Mouse (Mus musculus) myocyte (in vitro differentiated cells): ENCODE results near the gene Pax4. TPM values are rescaled to one million over a fixed set of nuclear protein-coding genes. Genes with fewer than 3 reads are reported as not detected.

Experiments
- H3K27me3 ChIP-seq: one replicate; pipeline ENCODE4 v1.6.1; 2011; ENCODE audit not compliant: control insufficient read depth, insufficient read depth, insufficient read length
- H3K36me3 ChIP-seq: one replicate; pipeline ENCODE4 v1.6.1; 2011; ENCODE audit not compliant: control insufficient read depth, insufficient read depth
- H3K4me2 ChIP-seq: one replicate; pipeline ENCODE4 v1.6.1; 2011; ENCODE audit warnings: low read depth, control low read depth
- H3K4me3 ChIP-seq: one replicate; pipeline ENCODE4 v1.5.1; 2011; ENCODE audit warnings: mild to moderate bottlenecking, control low read depth, moderate library complexity
- H3K79me2 ChIP-seq: one replicate; pipeline ENCODE4 v1.6.1; 2011; ENCODE audit not compliant: control insufficient read depth, insufficient read depth
- H3ac ChIP-seq: one replicate; pipeline ENCODE4 v1.6.1; 2011; ENCODE audit not compliant: control insufficient read depth, insufficient read length
- CEBPB ChIP-seq: IDR thresholded peaks from 2 replicates; pipeline ENCODE4 v1.6.1; 2011; ENCODE audit warnings: mild to moderate bottlenecking, moderate library complexity; ENCODE audit not compliant: poor library complexity, insufficient read depth, severe bottlenecking
- E2F4 ChIP-seq: IDR thresholded peaks from one replicate; pipeline ENCODE4 v1.6.1; 2011; ENCODE audit warnings: mild to moderate bottlenecking, control low read depth, moderate library complexity; ENCODE audit not compliant: insufficient read depth
- MAX ChIP-seq: IDR thresholded peaks from one replicate; pipeline ENCODE4 v1.6.1; 2011; ENCODE audit warnings: low read depth, mild to moderate bottlenecking, control low read depth
- MYOD1 ChIP-seq, 3 experiments: IDR thresholded peaks; one replicate each; pipeline ENCODE4 v1.6.1; 2011; ENCODE audit warnings: control low read depth in 2 of 3, low read depth in 2 of 3, mild to moderate bottlenecking in 2 of 3, moderate library complexity in 1 of 3; ENCODE audit not compliant: insufficient read length in 2 of 3, control insufficient read depth in 1 of 3
- MYOG ChIP-seq, 3 experiments: IDR thresholded peaks; one replicate each; pipeline ENCODE4 v1.6.1; 2011; ENCODE audit warnings: control low read depth in 2 of 3, low read depth in 2 of 3, mild to moderate bottlenecking in 2 of 3; ENCODE audit not compliant: insufficient read length in 2 of 3, control insufficient read depth in 1 of 3, insufficient read depth in 1 of 3
- POLR2A ChIP-seq: IDR thresholded peaks from one replicate; pipeline ENCODE4 v1.6.1; 2011; ENCODE audit warnings: low read depth, mild to moderate bottlenecking, control low read depth, moderate library complexity; ENCODE audit not compliant: insufficient read length
- POLR2AphosphoS2 ChIP-seq: IDR thresholded peaks from one replicate; pipeline ENCODE4 v1.6.1; 2011; ENCODE audit warnings: low read depth, control low read depth; ENCODE audit not compliant: insufficient read length
- REST ChIP-seq: IDR thresholded peaks from one replicate; pipeline ENCODE4 v1.6.1; 2011; ENCODE audit warnings: mild to moderate bottlenecking, control low read depth, moderate library complexity; ENCODE audit not compliant: insufficient read depth, insufficient read length
- SRF ChIP-seq: IDR thresholded peaks from one replicate; pipeline ENCODE4 v1.6.1; 2011; ENCODE audit warnings: low read depth; ENCODE audit not compliant: control insufficient read depth, insufficient read length
- TCF12 ChIP-seq: IDR thresholded peaks from one replicate; pipeline ENCODE4 v1.6.1; 2011; ENCODE audit warnings: mild to moderate bottlenecking, control low read depth; ENCODE audit not compliant: poor library complexity, insufficient read depth, severe bottlenecking
- TCF3 ChIP-seq: IDR thresholded peaks from one replicate; pipeline ENCODE4 v1.6.1; 2011; ENCODE audit warnings: low read depth, control low read depth; ENCODE audit not compliant: insufficient read length
- USF1 ChIP-seq: IDR thresholded peaks from one replicate; pipeline ENCODE4 v1.6.1; 2011; ENCODE audit warnings: low read depth, mild to moderate bottlenecking, control low read depth, moderate library complexity
- polyA plus RNA-seq: library from polyadenylated mRNA; unstranded; fragments of >200 nt; fragmentation: generic; extraction: Trizol; gene quantifications from one replicate; pipeline ENCODE4 v1.2.1, GENCODE M21; 2012; ENCODE audit warnings: missing spikeins

Gene Pax4
- polyA plus RNA-seq, 1 experiment, result not detected

GRCm38 (mm10) chr6:28486905-28487304 is 37.8 kb upstream of the Pax4 start:
- no peaks in the 10 kb centered on the region for H3K27me3 ChIP-seq
- H3K79me2 ChIP-seq, result peaks cover 99% of the 10 kb centered on the region
- TF ChIP-seq CEBPB (peak; percentile 86), TCF3 (no peak), TCF12 (no peak)
- peaks cover under 1% of the 10 kb centered on the region for H3K36me3 ChIP-seq
- no peak overlapping the region for H3K4me3 ChIP-seq
- no peak overlapping the region for H3ac ChIP-seq
- H3K4me2 ChIP-seq, result peak overlapping the region; percentile 85

- Histone ChIP-seq H3K27me3 (no peaks in the 10 kb centered on the region), H3K79me2 (peaks cover 99% of the 10 kb centered on the region), H3K36me3 (no peaks in the 10 kb centered on the region), H3ac (no peak overlapping the region), H3K4me3 (no peak overlapping the region), H3K4me2 (peak overlapping the region; percentile 85)
- TF ChIP-seq MAX (no peak), MYOD1 (IDR thresholded peaks at IDR 0.05; ENCODE audit: control insufficient read depth in 1 of 3, insufficient read length in 2 of 3, low read depth in 2 of 3) (no peak), REST (no peak), E2F4 (no peak), USF1 (no peak), CEBPB (no peak), TCF12 (no peak), POLR2A (no peak), SRF (no peak)
Observed at GRCm38 (mm10) chr6:28486471-28486870, 37.3 kb upstream of the Pax4 start.

GRCm38 (mm10) chr6:28486008-28486407 is 36.9 kb upstream of the Pax4 start:
- H3K79me2 ChIP-seq, result peaks cover 99% of the 10 kb centered on the region
- H3K27me3 ChIP-seq, result no peaks in the 10 kb centered on the region
- H3ac ChIP-seq, result no peak overlapping the region
- H3K36me3 ChIP-seq, result no peaks in the 10 kb centered on the region
- H3K4me3 ChIP-seq, result no peak overlapping the region
- peak overlapping the region; percentile 85 for H3K4me2 ChIP-seq
- TF ChIP-seq USF1 (no peak), MYOD1 (IDR thresholded peaks at IDR 0.05; ENCODE audit: control insufficient read depth in 1 of 3, insufficient read length in 2 of 3, low read depth in 2 of 3) (peak in 1 of 3 experiments; percentile 66), MYOG (IDR thresholded peaks at IDR 0.05; ENCODE audit: control insufficient read depth in 1 of 3, insufficient read depth in 1 of 3, insufficient read length in 2 of 3, low read depth in 2 of 3) (peak in 1 of 3 experiments; percentile 28), SRF (no peak)

- TF ChIP-seq TCF3, result no peak
- no peak for TF ChIP-seq POLR2AphosphoS2
- no peak for TF ChIP-seq MYOD1 (IDR thresholded peaks at IDR 0.05; ENCODE audit: control insufficient read depth in 1 of 3, insufficient read length in 2 of 3, low read depth in 2 of 3)
- TF ChIP-seq CEBPB, result peak; percentile 48; the same call in 1 of the 2 replicates
- TF ChIP-seq USF1, result peak; percentile 70
- H3K4me3 ChIP-seq, result peak overlapping the region; percentile 65
- no peak overlapping the region for H3ac ChIP-seq
- H3K27me3 ChIP-seq, result no peaks in the 10 kb centered on the region
- H3K79me2 ChIP-seq, result peaks cover 74% of the 10 kb centered on the region
- peak overlapping the region; percentile 85 for H3K4me2 ChIP-seq
- H3K36me3 ChIP-seq, result no peaks in the 10 kb centered on the region
Observed at GRCm38 (mm10) chr6:28482711-28483315, 33.7 kb upstream of the Pax4 start.

GRCm38 (mm10) chr6:28480752-28481492 is 31.8 kb upstream of the Pax4 start:
- H3K36me3 ChIP-seq, result no peaks in the 10 kb centered on the region
- no peaks in the 10 kb centered on the region for H3K27me3 ChIP-seq
- peaks cover 55% of the 10 kb centered on the region for H3K79me2 ChIP-seq
- TF ChIP-seq TCF3, result no peak
- TF ChIP-seq POLR2A, result no peak
- no peak for TF ChIP-seq E2F4
- no peak for TF ChIP-seq CEBPB
- no peak for TF ChIP-seq TCF12
- TF ChIP-seq USF1, result no peak
- peak overlapping the region; percentile 21 for H3ac ChIP-seq
- H3K4me3 ChIP-seq, result peak overlapping the region; percentile 65
- peak overlapping the region; percentile 85 for H3K4me2 ChIP-seq
